Mouse (Mus musculus) monocyte, adult 59 days (primary cell): ENCODE results near the gene Prrg3. TPM values are rescaled to one million over a fixed set of nuclear protein-coding genes. Genes with fewer than 3 reads are reported as not detected.

Source experiments
- total RNA-seq, 2 experiments: library from RNA; stranded (reverse); gene quantifications; one replicate each; pipeline ENCODE4 v1.2.4; 2023

The Prrg3 gene
- total RNA-seq = not detected

DNA sequence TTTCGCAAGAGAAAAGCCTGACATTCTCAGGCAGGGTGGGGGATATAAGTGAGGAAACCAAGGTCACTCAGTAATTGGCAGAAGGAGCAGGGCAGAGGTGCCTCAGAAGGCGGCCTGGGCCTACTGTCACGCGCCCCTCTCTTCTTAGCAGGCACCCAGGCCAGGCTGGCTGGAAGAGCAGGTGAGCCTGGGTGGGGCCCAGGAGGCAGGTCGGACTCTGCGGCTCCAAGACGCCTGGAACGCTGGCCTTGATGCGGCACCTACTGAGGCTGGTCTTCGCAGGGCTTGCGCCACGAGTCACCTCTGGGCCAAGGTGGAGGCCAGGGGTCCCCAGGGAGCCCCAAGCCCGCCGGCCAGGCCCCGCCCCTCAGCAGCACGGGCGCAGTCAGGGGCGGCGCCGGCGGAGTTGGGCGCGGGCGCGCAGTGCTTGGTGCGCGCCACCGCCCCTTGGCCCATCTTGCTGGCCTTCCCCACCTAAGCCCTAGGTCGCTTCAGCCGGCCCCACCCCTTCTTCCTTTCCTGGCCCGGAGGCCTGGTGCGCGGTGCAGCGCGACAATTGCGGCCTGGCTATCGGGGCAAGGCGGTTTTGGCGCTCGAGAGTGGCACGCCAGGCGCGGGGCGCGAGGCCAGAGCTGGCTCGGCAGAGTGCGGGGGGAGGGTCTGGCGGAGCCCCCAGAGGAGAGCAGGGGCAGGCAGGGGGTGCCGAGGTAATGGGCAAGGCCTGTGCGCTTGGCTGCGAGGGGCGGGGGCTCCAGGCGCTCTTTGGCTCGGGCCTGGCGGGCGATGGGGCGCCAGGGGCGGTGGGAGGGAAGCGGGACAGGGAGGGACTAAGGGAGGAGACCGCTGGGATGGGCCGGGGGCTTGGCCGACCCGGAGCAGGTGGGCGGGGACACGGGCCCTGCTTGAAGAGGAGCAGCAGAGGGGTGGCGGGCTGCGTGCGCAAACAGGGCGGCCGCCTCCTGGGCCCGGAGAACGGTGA lies at the start of gene Prrg3:
Gene Prrg3 (plus strand): TSS at position 552 of the 979 bp plus-strand sequence.

GRCm38 (mm10) chrX:71972686-71973085 lies 10.3 kb downstream of the Prrg3 start, which contains the start of gene Fate1:
Gene Fate1, plus strand, starts transcription at chrX:71972986.

DNA sequence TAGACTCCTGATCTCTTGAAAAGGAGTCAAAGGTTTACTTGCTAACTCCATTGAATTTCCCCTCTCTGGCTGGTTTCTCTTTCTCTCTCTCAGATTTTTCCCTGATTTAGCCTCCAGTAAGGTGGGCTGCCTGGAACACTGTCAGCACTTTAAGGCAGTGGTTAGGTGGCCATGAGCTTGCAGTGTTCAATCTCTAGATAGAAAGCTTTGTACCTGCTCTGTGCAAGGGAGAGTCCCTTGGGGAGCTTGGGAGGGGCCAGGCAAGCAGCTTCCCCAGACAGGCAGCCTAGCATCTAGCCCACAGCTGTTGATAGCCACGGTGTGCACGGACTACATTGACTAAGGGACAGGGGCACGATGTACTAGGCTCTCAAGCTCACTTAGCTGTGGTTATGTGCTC lies 29.1 kb downstream of the Prrg3 start, which contains the start of gene Cnga2:
Gene Cnga2 (plus strand): TSS at position 301 of the 400 bp plus-strand sequence.

Other genes with a start within 250 kb of the Prrg3 start
- 10 to 100 TPM; 12.6 to 18.2 TPM for gene Vma21, start 146.7 kb upstream of the Prrg3 start, total RNA-seq
- gene Gm1141, start 41.6 kb upstream of the Prrg3 start, total RNA-seq = under 1 TPM in 1 of 2 experiments, not detected in 1; 0.21 TPM
- gene Fate1, start 10.4 kb downstream of the Prrg3 start, total RNA-seq = not detected
- gene Cnga2, start 29.2 kb downstream of the Prrg3 start, total RNA-seq = not detected